8 mouse cellular contexts compared by ENCODE assay signal in genomic region chr6:91685533-91685883, GRCm38 (mm10). TPM values are rescaled to one million over a fixed set of nuclear protein-coding genes. Genes with fewer than 3 reads are reported as not detected.
DNase-seq lines count a peak whose midpoint lies in the region; ATAC-seq and TF ChIP-seq lines count a peak whose summit lies in the region.

No protein-coding gene starts in this region.

- no peak overlapping the region for H3K27ac ChIP-seq in neural tube, embryonic 11.5 days (ENCODE audit: low read depth, low read length)
- peak overlapping the region; percentile 47 for H3K27ac ChIP-seq in midbrain, postnatal 0 days (ENCODE audit: low read depth, low read length)

- no peaks in the 10 kb centered on the region for H3K9me3 ChIP-seq in neural tube, embryonic 11.5 days (ENCODE audit: control insufficient read depth, low read length)
- no peaks in the 10 kb centered on the region for H3K9me3 ChIP-seq in midbrain, postnatal 0 days (ENCODE audit: low read length)

- intact Hi-C loops in gastrocnemius, postnatal 36 days (cut with DNase I), result loop anchor here (2.0 kb wide), 1 partner anchor 55 kb away; no protein-coding TSS in a partner anchor

- H3K36me3 ChIP-seq in neural tube, embryonic 11.5 days (ENCODE audit: control insufficient read depth, insufficient read depth, low read length), result no peaks in the 10 kb centered on the region
- no peaks in the 10 kb centered on the region for H3K36me3 ChIP-seq in midbrain, postnatal 0 days (ENCODE audit: insufficient read depth, low read length)

- DNase-seq in adrenal gland, adult 2 months, result peak; percentile 59
- no peak for DNase-seq in adrenal gland, postnatal 10 days
- no peak for DNase-seq in neural tube, embryonic 11.5 days (ENCODE audit: low spot score)
- DNase-seq in neural tube, embryonic 10.5 days (ENCODE audit: extremely low spot score, low spot score), result no peak
- DNase-seq in layer of hippocampus, postnatal 36 days, result peak; percentile 44 to 58
- no peak for DNase-seq in midbrain, postnatal 0 days (ENCODE audit: low spot score)
- DNase-seq in gastrocnemius, postnatal 36 days, result no peak

- no peak overlapping the region for H3K9ac ChIP-seq in neural tube, embryonic 11.5 days (ENCODE audit: low read length)
- 0 out of 2 replicates have a peak overlapping the region, but pooled peaks have one; percentile 51 for H3K9ac ChIP-seq in midbrain, postnatal 0 days (replicated peaks; ENCODE audit: low read length, poor library complexity, severe bottlenecking)

- H3K4me1 ChIP-seq in neural tube, embryonic 11.5 days (ENCODE audit: control insufficient read depth, insufficient read depth, low read length), result peaks cover 26% of the 10 kb centered on the region
- H3K4me1 ChIP-seq in midbrain, postnatal 0 days (ENCODE audit: insufficient read depth, low read length), result peaks cover 16% of the 10 kb centered on the region

- no peaks in the 10 kb centered on the region for H3K27me3 ChIP-seq in neural tube, embryonic 11.5 days (ENCODE audit: control insufficient read depth, insufficient read depth, low read length)
- no peaks in the 10 kb centered on the region for H3K27me3 ChIP-seq in midbrain, postnatal 0 days (ENCODE audit: insufficient read depth, low read length)

- no peak for TF ChIP-seq CTCF in midbrain, postnatal 0 days (IDR thresholded peaks at IDR 0.05)

- WGBS in neural tube, embryonic 11.5 days, result 17% methylated on average over 2 of the region's 2 CpGs
- WGBS in midbrain, postnatal 0 days, result 25% methylated on average over 2 of the region's 2 CpGs

- ATAC-seq in neural tube, embryonic 11.5 days (ENCODE audit: insufficient read depth, low FRiP score, low TSS enrichment), result no peak
- no peak for ATAC-seq in midbrain, postnatal 0 days (ENCODE audit: low FRiP score)
- no peak for ATAC-seq in megakaryocyte progenitor cell, adult 5-6 weeks (replicated peaks; ENCODE audit: poor library complexity)

- H3K4me2 ChIP-seq in neural tube, embryonic 11.5 days (ENCODE audit: low read depth), result peak overlapping the region; percentile 56
- peak overlapping the region; percentile 58 for H3K4me2 ChIP-seq in midbrain, postnatal 0 days (ENCODE audit: low read depth, low read length, poor library complexity, severe bottlenecking)

- peak overlapping the region; percentile 87 for H3K4me3 ChIP-seq in neural tube, embryonic 11.5 days (ENCODE audit: low read depth, low read length)
- peak overlapping the region; percentile 93 for H3K4me3 ChIP-seq in midbrain, postnatal 0 days (ENCODE audit: low read depth, low read length)

RNA-seq across cellular contexts. Expression of gene Slc6a6, which starts 1.7 kb away (rescaled TPM):
- total RNA-seq in adrenal gland, adult 2 months (2021), result 100 to 1,000 TPM; 466 to 626 TPM
- polyA plus RNA-seq in adrenal gland, adult 2 months (2012; rRNA removed), result 570 and 815 TPM in 2 replicates
- total RNA-seq in adrenal gland, postnatal 10 days (2021), result 100 to 1,000 TPM; 175 to 205 TPM
- 47.7 and 53.0 TPM in 2 replicates for polyA plus RNA-seq in neural tube, embryonic 11.5 days (2014; fragmentation: Nextera tagmentation; extraction: Ambion mirVana)
- 100 to 1,000 TPM; 116 to 118 TPM for total RNA-seq in layer of hippocampus, postnatal 36 days (2021)
- total RNA-seq in midbrain, postnatal 0 days (2014; rRNA removed), result 105 and 147 TPM in 2 replicates
- 123 and 146 TPM in 2 replicates for polyA plus RNA-seq in midbrain, postnatal 0 days (2015; fragmentation: Nextera tagmentation; extraction: Ambion mirVana)
- total RNA-seq in gastrocnemius, postnatal 36 days (2021), result 10 to 100 TPM; 66.3 to 70.0 TPM
- 30.6 and 34.6 TPM in 2 replicates for total RNA-seq in megakaryocyte progenitor cell, adult 5-6 weeks (2015)
- 20.7 and 26.7 TPM in 2 replicates for total RNA-seq in megakaryocyte progenitor cell, adult 5-6 weeks (2017)

Comparison
In these comparisons a context has a peak if more than half of its experiments do, and no peak if none do; other contexts are left out.
1. DNase-seq: peak in adrenal gland, adult 2 months (single experiment) and layer of hippocampus, postnatal 36 days (2 of 2); none in adrenal gland, postnatal 10 days (single experiment), neural tube, embryonic 11.5 days (single experiment), neural tube, embryonic 10.5 days (single experiment), midbrain, postnatal 0 days (single experiment) and gastrocnemius, postnatal 36 days (0 of 2).